Mouse (Mus musculus) A20 (cell line): ENCODE measurements at regions not wholly inside any gene's neighbourhood (a gene's known extent, or its start where the extent isn't known, plus 50 kb on each side); places are given as distances from the start of the nearest gene placed in this dataset.

Experiments used
- DNase-seq: peaks from one replicate; pipeline ENCODE4 v3.0.0-alpha.2; 2011; ENCODE audit warnings: low read depth, low spot score

DNA sequence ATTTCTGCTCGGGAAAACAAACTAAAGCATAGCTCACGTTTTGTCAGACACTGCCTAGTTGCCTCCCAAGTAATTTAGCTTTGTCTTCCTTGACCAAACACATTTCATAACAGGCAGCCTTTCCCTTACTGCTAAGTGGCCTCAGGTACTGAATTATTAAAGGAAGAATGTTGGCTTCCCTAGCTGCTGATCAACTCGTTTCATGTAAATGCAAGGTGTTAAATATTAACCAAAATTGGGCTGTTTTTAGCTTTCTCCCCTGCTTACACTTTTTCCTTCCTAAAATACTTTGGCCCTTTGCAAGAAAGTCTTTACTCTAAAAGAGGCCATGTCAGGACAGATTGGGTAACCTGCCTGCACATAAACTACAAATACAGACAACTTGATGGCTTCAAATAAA lies 265.4 kb downstream of the Pmp22 start:
- no peak for DNase-seq

DNA sequence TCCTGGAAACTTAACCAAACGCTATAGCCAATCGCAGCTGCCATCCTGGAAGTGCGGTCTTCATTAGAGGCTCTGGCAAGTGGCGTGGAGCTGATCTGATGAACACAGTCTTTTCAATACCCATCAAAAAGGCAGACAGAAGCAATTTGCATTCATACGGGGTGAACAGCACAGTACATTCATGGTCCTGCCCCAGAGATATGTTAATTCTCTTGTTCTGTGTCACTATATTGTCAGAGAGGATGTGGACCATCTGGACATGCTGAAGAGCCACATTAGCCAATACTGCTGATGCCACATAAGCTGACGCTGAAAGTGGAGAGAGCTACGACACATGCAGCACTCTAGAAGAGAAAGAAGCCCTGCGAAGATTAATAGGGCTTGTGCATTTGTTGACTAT lies 267.6 kb downstream of the Pmp22 start:
- DNase-seq: no peak

DNA sequence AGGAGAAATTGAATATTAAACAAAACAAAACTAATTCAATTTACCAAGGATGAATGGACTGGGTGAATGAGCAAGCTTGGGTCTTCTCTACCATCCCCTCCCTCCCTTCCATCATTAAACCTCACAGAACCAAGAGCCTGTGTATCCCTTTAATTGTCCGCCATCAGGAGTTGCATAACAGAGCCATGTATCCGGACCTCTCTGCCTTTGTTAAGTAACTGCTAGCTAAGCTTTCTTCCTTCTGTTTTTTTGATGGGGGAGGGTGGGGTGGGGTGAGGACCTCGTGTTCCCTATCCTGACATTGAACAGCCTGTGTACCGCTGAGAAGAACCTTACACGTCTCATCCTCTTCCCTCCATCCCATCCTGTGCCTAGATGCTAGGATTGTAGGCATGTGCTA lies 274.0 kb downstream of the Pmp22 start:
- DNase-seq: no peak

DNA sequence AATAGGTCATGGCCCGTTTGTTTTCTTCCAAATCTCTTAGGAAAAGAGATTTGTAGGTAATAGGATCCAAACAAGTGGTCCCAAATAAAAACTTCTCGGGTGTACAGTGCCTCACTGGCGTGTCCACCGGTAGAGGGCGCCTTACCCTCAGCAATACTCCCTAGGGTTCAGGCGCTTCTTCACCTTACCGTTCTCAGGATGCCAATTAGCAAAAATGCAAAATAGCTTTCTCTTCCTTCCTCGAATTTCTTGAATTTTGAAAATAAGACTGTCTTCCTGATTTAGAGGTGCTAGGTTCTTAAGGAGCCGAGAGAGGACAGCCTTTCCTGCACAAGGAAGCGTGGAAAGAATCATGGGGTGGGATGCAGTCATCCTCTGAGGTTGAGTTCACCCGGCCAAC lies 275.9 kb downstream of the Pmp22 start:
- DNase-seq: peak; percentile 1

- no peak for DNase-seq
Measured at GRCm38 (mm10) chr11:63409431-63409830, 280.6 kb downstream of the Pmp22 start.

GRCm38 (mm10) chr11:63410921-63411320 lies 282.1 kb downstream of the Pmp22 start:
- no peak for DNase-seq

DNA sequence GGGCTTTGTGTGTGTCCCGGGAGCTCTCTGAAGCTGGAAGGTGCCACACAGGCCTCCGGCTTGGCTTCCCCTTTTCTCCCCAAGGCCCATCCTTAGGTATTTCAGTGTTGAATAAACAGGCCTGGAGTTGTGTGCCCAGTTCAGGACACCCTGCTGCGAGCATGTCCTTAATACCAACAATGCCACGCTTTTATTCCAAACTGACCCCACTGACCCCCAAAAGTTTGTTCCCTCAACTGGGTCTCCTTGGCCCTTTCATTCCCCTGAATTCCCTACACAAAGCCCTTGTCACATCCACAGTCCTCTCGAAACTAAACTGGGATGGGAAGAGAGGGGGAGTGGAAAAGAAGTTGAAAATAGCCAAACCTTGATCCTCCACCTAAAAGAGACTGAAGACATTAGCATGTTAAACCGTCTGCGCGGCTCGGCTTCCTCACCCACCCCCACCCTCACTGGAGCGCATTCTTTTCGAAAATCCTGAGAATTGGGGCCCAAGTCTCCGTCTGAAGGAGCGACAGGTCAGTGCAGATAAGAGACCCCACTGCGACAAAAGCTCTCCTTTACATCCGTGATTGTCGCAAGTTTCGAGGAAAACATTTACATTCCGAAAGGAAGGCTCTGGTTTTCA lies 283.7 kb downstream of the Pmp22 start:
- no peak for DNase-seq

DNA sequence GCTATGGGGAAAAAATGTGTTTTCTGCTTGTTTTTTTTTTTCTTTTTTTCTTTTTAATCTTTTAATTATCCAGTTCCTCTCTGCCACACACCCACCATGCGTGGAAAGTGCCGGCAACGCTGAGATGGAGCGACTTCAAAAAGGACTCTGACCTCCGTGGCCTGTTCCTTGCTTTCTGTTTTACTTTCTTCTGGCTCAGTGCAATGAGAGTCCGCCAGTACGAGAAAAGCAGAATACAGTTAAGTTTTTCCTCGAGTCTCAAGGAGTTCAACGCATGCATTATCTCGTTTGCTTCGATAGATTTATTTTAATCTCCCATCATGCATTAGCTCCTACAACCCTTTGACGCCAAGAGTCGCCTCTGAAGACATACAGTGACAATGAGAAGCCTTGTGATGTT lies 284.3 kb downstream of the Pmp22 start:
- no peak for DNase-seq

GRCm38 (mm10) chr11:63413621-63414020 lies 284.8 kb downstream of the Pmp22 start:
- DNase-seq: no peak

- no peak for DNase-seq
Measured at GRCm38 (mm10) chr11:63418042-63418776, 289.4 kb downstream of the Pmp22 start.

DNA sequence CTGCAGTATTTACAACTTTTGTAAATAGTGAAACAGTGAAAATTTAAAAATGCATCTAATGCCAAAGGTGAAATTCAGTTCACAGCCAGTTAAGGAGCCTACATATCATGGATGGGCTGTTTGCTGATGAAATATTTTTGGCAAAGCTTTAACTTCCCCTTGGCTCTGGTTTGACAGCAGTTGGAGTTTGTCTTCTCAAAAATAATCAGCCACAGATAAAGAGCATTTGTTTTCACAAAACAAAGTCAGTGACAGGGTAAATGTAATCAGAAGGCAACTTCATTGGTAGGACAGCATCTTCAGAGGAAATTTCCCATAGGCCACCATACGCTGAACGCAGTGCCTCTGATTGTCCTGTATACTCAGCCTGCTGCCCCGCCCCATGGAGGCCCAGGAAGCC lies 291.6 kb downstream of the Pmp22 start:
- DNase-seq: no peak

DNA sequence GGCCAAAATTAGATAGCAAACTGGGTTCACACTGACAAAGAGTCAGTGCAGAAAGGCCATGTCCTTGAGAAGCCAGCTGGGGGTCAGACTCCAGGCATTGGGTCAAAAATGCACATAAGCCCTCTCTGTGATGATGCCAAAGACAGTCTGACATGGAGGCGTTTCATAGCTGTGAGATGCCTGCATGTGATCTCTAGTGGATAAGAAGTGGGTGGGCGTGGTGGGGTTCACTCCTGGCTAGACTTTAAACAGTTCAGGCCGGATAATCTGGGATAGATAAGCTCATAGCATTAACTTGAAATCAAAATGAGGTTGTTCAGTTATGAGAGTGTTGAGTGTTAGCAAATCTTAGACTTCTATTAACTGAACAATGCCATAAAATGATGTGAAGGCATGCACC lies 293.3 kb downstream of the Pmp22 start:
- DNase-seq: no peak

DNA sequence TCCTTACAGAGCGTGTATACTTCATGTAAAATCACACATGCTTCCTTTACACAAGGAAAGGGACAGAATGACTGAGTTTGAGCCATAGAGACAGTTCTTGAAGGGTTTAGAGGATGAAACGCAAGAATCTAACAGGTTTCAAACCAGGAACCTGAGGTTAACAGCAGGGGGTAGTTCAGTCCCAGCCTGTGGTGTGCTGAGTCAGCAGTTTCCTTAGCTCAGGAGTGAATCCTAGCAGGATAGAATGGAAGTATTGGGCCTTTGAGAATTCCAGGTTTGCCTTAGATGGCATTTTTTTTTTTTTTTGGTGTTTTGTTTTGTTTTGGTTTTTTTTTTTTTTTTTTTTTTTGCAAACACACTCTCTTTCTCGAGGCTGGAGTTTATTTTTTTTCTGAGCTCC lies 295.5 kb downstream of the Pmp22 start:
- no peak for DNase-seq

- no peak for DNase-seq
Measured at GRCm38 (mm10) chr11:63425741-63426140, 297.0 kb downstream of the Pmp22 start.

DNA sequence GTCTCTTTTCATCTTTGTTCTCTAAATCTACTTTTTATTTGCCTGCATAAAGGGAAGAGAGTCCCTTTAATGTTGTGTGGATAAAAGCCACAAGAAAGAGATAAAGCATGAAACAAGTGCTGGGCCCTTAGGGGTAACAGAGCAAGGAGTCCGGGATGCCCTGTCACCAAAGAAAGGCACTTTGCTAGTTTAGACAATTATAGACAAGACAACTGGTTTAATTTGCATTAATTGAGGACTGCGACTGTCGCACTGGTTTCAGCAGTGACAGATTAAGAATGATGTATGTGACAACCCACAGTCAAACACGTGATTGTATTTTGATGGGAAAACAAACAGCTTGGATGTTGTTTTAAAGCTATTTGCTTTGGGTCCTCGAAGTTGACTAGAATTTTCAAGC lies 325.0 kb downstream of the Pmp22 start:
- DNase-seq: no peak

- DNase-seq: no peak
Measured at GRCm38 (mm10) chr11:63454910-63455531, 326.2 kb downstream of the Pmp22 start.

DNA sequence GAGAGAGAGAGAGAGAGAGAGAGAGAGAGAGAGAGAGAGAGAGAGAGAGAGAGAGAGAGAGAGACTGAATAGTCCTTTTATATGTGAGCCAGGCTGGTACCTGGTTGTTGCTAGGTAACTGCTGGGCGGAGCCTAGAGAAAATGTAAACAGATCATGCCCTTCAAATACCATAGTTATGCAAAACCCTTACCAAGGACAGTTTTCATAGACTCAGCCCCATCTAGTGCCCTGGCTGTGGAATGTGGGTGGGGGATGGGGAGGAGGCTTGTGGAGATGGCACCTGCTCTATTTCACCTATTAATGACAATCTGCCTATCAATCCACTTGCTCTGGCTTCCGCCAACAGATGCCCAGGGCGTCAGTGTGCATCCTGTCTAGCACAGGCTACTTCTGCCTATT lies 327.6 kb downstream of the Pmp22 start:
- DNase-seq: no peak

GRCm38 (mm10) chr11:63457250-63457649 lies 328.5 kb downstream of the Pmp22 start:
- no peak for DNase-seq

DNA sequence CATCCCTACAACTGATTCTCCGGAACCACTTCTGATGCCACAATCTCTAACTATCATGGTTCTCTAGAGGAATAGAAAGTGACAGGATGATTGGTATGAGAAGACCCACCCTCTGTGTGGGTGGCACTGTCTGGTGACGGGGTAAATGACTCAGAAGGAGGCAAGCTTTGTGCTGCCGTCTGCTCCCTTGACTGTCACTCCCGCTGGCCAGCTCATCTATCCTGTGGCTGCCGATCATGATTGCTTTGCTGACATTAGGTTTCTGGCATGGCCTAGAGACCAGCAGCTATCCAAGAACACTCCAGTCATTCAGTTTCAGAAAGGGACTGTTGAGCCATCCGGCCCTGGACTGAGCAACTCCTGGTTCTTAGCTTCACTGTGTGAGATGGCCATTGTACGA lies 331.4 kb downstream of the Pmp22 start:
- no peak for DNase-seq

DNA sequence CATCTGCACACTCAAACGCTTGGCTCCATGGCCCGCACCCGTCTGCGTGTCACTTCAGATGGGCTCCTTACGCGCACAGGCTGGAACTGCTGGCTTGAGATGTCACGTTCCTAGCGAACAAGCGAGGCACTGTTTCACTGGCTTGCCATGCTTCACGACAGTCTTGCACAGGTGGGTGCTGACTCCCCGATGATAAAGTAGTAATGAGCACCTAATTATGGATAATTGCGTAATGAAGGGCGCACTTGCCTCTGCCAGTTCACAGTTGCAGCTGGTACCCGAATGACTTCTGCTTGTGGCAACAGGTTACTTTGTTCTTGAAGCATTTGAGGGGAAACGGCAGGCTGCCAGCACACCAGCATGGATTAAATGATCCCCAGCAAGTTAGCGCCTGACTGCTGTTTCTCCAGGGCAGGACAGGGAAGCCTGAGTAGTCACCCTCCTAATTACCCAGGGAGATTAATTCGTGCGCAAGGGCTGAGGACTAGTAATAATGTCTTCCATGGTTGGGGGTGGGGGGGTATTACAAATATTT lies 335.1 kb downstream of the Pmp22 start:
- DNase-seq: no peak

- DNase-seq: no peak
Measured at GRCm38 (mm10) chr11:63465941-63466340, 337.2 kb downstream of the Pmp22 start.

DNA sequence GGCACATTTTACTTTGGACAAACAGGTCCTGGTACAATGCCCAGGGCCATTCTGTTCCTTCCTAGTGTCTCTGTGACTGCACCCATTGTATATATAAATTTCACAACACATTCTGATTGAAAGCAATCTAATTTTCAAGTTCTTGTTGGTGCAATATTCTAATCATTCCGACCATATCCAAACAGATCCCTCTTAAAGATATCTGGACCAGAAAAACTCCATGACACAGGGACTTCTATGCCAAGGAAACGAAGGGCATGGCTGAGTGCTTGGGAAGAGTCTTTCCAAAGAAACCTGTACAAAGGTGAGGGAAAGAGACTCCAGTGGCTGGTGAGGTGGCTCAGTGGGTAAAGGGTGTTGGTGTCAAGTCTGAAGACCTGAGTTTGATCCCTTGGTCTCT lies 337.8 kb downstream of the Pmp22 start:
- DNase-seq: no peak

DNA sequence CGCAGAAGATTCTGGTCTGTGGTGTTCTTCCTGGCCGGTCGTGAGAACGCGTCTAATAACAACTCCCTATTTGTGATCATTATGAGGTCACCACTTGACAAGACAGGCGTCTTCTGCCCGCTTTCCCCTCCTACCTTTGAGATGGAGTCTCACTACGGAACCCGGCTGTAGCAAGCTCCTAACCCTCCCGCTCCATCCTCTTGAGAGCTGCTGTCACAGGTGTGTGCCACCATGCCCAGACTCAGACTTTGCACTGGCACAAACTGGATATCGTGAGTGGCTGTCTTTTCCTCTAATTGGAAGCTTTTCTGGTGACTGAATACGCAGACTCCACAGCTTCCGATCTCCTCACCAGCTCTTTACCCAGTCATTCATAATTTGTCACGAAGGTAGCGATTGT lies 346.0 kb downstream of the Pmp22 start:
- no peak for DNase-seq
